Mouse (Mus musculus) left cerebral cortex, adult 18-20 months (tissue): ENCODE results near the gene Nlrp1a. TPM values are rescaled to one million over a fixed set of nuclear protein-coding genes. Genes with fewer than 3 reads are reported as not detected.

Experiments
- DNase-seq, 2 experiments: peaks; one replicate each; pipeline ENCODE4 v3.0.0; 2021 to 2022; ENCODE audit warnings: low spot score in 2 of 2, mixed read lengths in 1 of 2
- long read RNA-seq, 2 experiments: library from polyadenylated mRNA; stranded (forward); transcript quantifications; one replicate each; pipeline ENCODE4 v2.0.0; 2021
- total RNA-seq, 2 experiments: library from RNA; stranded (reverse); gene quantifications; 2 replicates each; pipeline ENCODE4 v1.2.3; 2021

Gene Nlrp1a
- under 1 TPM; 0.58 to 0.87 TPM for total RNA-seq
- long read RNA-seq, experiment 1, partial matches to known transcripts = 0 of 1 reads
- long read RNA-seq, experiment 1, other reads (novel, unspliced or antisense) = 1 of 1 reads
- long read RNA-seq, experiment 2 = 0 reads

DNA sequence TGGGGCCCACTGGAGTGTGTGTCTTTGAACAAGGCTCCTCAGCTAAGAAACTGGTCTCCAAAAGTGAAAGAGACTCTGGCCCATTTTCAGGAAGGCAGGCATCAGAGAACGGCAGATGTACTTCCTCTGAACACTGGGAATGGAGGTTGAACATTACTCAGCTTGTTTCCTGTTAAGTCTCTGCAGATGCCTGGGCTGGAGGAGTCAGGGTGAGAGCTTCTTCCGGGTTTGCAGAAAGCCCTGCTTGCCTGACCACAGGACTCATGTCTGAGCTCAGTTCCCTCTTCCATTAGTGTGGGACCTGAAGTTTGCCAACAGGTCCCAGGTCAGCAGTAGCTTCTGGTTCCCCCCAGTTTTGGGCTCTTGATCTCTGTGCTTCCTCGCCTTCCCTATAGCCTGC, at the start of gene Nlrp1a:
Gene Nlrp1a (minus strand): TSS at position 44 of the 400 bp plus-strand sequence.
- no peak for DNase-seq

DNA sequence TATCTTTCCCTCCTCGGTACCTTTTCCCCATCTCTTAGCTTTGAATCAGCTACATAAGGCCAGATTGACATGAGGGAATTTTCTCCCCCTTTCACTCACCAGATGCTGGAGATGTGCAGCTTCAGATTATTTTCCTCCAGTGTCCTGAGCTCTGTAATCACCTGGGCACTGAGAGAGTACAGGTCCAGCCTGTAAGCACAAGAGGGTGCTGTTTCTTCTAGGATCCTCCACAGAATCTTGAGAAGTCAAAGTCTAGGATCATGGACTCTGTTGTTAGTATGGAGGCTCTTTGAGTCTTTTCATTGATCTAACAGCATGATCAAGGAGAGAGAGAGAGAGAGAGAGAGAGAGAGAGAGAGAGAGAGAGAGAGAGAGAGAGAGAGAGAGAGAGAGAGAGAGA, 25.1 kb upstream of the Nlrp1a start:
- DNase-seq = no peak

DNA sequence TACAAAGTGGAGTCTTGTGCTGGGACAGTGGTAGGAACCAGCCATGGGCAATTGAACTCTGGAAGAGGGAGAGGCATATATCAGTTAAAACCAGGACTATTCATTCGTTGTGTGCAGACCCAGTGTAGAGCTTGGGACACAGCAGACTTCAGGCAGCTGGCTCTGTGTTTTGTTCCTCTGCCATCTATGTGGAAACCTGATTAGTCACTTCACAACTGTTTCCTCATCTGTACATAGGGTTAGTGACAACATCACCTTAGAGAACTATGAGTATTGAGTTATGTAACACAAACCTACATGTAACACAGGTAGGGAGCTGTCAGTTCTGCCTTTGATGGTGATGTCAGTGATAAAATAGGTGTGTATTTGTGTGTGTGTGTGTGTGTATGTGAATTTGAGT, 19.6 kb upstream of the Nlrp1a start:
- DNase-seq = no peak

DNA sequence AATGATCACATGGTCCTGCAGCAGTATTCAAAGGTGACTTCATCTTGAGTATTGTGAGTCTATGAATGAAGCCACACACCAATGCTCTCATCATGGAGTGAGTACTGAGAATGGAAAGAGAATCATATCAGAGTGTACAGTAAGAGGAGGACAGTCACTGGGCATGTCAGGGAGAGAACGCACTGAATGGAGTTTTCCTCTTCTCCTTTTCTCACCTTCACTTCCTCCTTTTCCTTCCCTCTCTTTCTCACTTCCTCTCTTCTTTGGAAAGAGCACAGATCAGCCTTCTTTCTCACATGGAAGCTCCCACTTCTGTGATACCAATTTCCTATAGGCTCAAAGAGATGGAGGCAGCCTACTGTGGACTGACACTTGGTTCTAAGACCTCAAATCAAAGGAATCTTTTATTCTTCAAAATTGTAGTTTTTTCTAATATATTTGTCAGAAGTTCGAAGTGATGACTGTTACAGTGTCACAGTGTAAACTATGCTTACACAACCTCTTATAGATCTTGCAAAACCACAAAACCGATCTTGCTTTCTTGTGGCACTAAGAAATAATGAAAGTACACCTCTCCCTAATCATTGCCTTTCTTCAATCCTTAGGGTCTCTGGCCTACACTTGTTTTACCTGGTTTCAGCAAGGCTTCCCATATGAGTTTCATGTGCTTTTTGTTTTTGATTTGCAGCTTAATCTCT, 15.1 kb upstream of the Nlrp1a start:
- DNase-seq = no peak

DNA sequence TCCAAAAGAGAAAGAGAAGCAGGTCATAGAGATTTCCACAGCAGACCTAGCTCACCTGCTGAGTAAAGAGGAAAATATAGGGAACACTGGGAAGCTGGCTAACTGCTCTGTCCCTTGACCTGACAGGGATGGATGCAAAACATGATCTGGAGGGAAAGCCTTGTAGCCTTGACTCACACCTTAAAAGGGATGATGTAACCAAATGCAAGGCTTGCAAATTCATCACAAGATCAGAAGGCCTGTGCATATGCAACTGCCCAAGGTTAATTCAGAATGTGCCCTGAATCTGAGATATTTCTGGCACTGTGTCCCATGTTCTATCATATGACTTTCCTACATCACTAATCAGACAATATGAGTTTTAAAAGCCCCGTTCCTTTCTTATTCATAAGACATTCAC, 10.8 kb upstream of the Nlrp1a start:
- DNase-seq = no peak

DNA sequence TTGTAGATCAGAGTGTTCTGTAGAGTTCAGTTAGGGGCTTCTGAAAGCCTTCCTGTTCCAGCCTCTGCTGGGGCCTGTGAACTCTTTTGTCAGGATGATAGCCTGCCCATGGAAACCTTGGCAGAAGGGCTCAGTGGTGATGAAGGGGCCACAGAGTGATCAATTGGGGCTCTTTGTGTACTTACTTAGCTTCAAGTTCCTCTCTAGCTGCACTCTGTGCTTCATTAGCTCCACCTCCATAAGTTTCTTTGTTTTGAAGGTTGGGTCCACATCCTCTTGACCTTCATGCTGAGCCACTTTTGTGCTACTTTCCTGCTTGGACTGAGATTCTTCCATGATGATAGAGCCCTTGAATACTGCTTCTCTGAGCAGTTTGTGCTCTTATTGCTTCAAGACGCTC, 2.5 kb downstream of the Nlrp1a start:
- no peak for DNase-seq

DNA sequence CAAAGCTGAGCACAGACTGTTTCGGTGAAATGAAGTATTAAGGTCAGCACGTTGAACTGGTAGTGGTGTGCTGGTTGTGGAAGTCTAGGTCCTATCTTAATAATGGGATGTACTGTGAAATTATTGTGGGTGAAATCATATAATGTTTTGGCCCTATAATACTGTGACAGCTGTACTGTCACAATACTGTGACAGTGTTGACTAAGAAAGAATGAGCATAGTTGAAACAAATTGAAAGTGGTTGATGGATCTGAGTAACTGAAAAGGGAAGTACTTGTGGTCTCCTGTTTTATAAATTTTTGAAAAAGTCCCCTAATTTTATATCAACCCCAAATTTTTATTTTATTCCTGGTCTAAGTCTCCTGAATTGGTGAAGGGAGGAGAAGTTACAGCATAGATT, 37.4 kb downstream of the Nlrp1a start:
- no peak for DNase-seq

DNA sequence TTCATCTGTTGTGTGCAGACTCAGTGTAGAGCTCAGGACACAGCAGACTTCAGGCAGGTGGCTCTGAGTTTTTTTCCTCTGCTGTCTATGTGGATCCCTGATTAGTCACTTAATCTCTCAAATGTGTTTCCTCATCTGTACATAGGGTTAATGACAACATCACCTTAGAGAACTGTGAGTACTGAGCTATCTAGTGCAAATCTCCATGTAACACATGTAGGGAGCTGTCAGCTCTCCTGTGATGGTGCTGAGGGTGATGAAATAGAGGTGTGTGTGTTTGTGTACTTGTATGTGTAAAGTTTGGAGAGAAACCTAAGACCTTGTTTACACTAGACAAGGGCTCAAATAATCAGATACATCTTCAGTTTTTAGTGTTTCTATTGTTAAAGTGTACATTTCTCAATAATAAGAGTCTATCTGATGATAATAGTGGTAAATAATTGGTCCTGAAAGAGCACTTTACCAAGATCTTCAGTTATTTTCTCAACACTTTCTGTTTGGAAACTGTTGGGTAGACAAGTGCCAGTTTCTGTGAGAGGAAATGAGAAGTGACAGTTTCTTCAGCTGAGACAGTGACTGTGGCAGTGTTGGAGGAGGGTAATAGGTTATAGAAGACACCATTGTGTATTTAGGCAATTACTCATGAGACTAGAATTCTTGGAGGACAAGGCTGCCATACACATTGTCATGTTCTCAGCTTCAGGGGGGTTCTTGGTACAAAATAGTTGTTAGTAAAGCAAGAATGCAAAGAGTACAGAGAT, 38.1 kb downstream of the Nlrp1a start:
- DNase-seq = no peak

DNA sequence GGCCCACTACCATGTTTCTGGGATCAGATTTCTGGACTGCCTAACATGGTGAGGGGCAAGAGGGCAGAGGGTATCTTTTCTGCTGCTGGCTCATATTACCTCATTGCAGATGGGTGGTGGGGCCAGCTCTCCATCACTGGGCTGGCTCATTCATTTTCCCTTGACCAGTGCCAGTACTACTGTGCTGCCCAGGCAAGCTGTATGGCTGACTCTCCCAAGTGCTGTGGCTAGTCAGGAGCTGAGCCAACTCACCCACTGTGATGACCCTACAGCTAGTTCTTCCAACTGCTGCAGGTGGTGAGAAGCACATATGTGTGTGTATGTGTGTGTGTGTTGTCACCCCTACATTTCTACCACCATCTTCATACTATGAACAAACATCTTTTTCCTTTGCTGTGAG, 40.6 kb downstream of the Nlrp1a start:
- DNase-seq = no peak

DNA sequence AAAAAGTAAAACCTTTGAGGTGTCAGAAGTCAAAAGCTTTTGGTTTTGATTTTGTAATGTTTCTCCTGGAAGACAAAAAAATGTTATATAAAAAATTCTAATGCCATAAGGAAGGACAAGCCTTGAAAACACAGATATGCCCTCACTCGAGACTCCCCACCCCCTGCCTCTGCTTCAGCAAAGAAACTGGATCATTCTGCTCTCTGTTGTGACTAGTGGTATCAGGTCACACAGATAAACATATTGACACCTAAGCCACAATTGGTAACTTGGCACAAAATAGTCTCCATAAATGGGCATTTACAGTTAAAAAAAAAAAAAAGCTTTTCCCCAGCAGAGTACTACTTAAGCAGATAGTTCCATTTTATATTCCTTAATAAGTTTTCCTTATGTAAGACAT, 68.2 kb downstream of the Nlrp1a start:
- no peak for DNase-seq

DNA sequence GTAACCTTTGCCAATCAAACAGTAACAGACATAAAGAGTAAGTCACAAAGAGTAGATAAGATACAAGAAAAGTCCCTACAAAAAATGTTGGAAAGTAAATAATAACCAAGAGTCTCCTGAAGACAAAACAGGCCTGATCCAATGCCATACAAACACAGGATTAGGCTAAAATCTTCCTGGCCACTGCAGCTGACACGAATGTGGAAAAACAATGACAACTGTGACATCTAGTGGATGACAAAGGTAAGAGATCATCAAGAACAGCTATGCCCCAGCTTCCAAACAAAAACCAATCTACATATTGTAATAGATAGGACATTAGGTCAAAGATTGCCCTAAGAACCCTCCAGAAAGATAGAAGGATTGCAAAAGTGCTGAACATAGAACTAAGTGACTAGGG, 92.0 kb downstream of the Nlrp1a start:
- peak in 1 of 2 experiments; percentile 12 for DNase-seq

Other genes starting within 250 kb of the Nlrp1a start
- 10 to 100 TPM; 52.0 to 52.5 TPM for gene Nup88, start 174.7 kb downstream of the Nlrp1a start, total RNA-seq
- gene Rpain, start 174.5 kb downstream of the Nlrp1a start, total RNA-seq = 10 to 100 TPM; 39.6 to 42.2 TPM
- 10 to 100 TPM; 96.4 to 97.1 TPM for gene C1qbp, start 161.7 kb downstream of the Nlrp1a start, total RNA-seq
- 10 to 100 TPM; 25.9 to 27.0 TPM for gene Dhx33, start 140.3 kb downstream of the Nlrp1a start, total RNA-seq
- gene Mis12, start 125.1 kb downstream of the Nlrp1a start, total RNA-seq = 10 to 100 TPM; 20.4 to 20.8 TPM
- gene Derl2, start 124.9 kb downstream of the Nlrp1a start, total RNA-seq = 10 to 100 TPM; 21.0 to 28.8 TPM
- gene 6330403K07Rik, start 111.2 kb downstream of the Nlrp1a start, total RNA-seq = 100 to 1,000 TPM; 274 to 322 TPM
- under 1 TPM; 0.09 to 0.26 TPM for gene Nlrp1b, start 86.0 kb upstream of the Nlrp1a start, total RNA-seq